Mouse (Mus musculus) brain, adult 2 months (tissue): ENCODE measurements around the gene Fhit.
A peak's percentile ranks its signal among the peaks of the same experiment; 100 is the strongest.
"Not testable (repeated sequence)": the region's sequence is repeated elsewhere in the genome, so short reads cannot be mapped to it uniquely, and the experiment has no call there.

Experiments used
- DNase-seq: peaks from one replicate; pipeline ENCODE4 v3.0.0; 2011; ENCODE audit warnings: low read depth, low spot score

Fhit gene

GRCm38 (mm10) chr14:11161751-11162231 is at the start of gene Fhit:
Gene Fhit, minus strand, starts transcription at chr14:11162035.
- DNase-seq: peak; percentile 99

- DNase-seq: no peak
Observed at GRCm38 (mm10) chr14:11206786-11207185, 45.0 kb upstream of the Fhit start.

GRCm38 (mm10) chr14:11160806-11161450 is 907 bp downstream of the Fhit start:
- DNase-seq: peak; percentile 99

DNA sequence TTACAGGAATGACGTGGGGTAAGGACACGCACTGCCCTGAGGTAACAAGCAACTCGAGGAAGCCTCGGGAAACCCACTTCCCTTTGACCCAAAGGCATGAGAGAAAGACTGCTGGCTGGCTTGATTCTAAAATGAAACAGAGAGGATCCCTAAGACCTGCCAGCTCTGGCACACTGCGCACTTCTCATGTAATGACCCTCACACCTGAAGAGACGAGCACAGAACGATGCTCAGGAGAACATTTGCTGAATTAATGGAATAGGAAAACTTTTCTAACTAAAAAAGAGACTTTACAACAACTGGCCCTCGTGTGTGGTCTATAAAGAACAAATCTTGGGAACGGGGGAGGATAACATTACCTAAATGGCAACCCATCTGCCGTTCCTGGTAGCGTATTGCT is 2.2 kb downstream of the Fhit start:
- DNase-seq: peak; percentile 46

DNA sequence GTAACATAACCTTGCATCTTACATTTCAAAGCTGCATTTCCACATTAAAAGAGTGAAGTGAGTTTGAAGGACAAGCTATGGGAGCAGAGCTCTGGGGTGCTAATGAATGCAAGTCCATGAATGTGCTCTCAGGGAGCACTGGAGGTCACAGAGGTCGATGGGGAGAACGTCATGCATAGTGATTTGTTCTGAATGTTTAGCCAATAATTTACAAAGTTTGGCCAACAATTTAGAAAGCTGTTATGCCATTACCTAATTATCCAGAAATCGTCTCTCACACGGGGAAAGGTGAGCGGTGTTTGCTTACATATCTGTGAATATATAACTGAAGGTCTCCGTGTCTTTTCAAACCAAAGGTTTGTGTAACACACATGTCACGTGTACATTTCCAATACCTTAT is 2.8 kb downstream of the Fhit start:
- DNase-seq: no peak

GRCm38 (mm10) chr14:11157741-11158140 is 4.1 kb downstream of the Fhit start:
- no peak for DNase-seq

DNA sequence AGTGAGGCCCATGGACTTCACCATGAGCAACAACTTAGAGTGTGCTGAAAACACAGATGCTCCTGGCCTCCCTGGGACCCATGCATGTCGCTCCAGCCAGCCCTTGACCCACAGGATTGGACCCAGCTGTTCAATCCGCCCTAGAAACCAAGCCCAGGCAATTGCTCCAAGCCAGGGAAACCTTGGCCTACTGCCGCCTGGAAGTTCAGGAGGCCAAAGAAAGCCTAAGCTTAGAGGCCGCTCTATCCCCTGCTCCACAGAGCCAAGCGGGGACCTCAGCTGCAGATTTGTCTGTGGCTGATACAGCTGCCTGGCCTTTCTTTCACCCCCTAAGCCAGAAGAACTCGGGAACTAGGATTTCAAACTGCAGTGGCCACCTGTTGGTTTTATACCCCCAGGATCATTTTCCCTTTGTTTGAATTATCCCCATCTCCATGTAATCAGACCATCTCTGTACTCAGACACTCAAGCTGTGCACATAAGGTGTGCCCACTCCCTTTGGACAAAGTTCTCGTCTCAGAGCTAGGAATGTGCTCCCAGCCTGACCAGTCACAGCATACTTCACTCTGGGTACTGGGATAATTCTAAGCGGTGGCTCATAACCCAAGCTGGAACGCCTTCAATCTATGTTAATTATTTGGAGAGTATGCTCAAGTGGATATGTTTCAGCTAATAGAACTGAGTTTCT is 10.1 kb downstream of the Fhit start:
- DNase-seq: no peak

GRCm38 (mm10) chr14:11133787-11134735 is 27.8 kb downstream of the Fhit start:
- DNase-seq: peak; percentile 57

DNA sequence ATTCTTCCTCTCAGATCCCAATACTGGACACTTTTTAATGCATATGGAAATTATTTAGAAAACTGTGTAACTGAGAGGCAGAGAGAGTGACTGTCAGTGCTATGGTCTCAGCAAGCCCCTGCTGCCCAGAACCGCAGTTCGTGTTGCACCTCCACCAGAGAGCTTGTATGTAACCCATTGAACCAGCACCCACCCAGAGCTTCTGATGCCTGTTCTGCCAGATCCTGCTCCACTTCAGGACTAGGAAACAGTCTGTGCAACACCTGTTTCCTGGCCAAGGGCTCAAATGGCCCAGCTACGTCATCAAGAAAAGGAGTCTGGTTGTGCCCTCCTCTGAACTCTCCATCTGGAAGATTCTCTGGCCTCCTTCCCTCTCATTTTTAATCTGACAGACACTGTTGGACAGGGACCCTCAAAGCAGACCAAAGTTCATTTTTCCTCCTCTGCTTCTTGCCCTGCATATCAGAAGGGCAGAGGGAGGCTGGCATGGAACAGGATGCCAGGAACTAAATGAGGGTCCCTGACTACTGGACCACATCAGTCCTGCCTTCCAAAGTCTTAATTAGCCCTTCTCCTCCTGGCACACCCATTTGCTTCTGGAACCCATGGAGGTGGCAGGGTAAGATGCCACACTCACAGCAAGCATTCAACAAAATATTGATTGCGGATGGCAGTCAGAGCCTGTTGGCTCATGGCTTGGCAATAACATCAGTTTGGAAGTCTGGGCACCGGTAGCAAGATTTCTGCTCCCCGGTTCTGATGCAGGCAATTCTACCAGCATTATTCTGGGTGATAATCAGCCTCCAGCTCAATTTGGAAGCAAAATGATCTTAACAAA is 29.0 kb downstream of the Fhit start:
- peak; percentile 31 for DNase-seq

GRCm38 (mm10) chr14:11125096-11125495 is 36.7 kb downstream of the Fhit start:
- DNase-seq: no peak

- DNase-seq: no peak
Observed at GRCm38 (mm10) chr14:11119076-11119475, 42.8 kb downstream of the Fhit start.

- DNase-seq: peak; percentile 27
Observed at GRCm38 (mm10) chr14:11085596-11085995, 76.2 kb downstream of the Fhit start.

GRCm38 (mm10) chr14:11083946-11084345 is 77.9 kb downstream of the Fhit start:
- DNase-seq: peak; percentile 14

GRCm38 (mm10) chr14:11083462-11083861 is 78.4 kb downstream of the Fhit start:
- DNase-seq: peak; percentile 61

- no peak for DNase-seq
Observed at GRCm38 (mm10) chr14:11063594-11063993, 98.2 kb downstream of the Fhit start.

DNA sequence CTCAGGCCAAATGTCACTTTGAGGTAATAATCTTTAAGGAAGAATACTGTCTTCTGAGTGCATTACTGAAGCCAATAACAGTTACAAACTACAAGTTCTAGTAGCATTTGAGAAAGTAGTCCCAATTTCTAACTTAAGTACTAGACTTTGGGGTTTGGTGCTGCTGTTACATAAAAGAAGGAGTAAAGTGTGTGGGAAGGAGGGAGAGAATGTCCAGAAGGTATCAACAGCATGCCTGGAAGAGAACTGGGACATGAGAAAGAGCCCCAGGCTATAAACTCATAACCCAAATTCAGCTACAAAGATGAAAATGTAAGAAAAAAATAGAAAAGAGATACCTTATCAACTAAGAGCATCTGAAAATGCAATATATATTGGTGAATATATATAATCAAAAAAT is 101.6 kb downstream of the Fhit start:
- peak; percentile 64 for DNase-seq

DNA sequence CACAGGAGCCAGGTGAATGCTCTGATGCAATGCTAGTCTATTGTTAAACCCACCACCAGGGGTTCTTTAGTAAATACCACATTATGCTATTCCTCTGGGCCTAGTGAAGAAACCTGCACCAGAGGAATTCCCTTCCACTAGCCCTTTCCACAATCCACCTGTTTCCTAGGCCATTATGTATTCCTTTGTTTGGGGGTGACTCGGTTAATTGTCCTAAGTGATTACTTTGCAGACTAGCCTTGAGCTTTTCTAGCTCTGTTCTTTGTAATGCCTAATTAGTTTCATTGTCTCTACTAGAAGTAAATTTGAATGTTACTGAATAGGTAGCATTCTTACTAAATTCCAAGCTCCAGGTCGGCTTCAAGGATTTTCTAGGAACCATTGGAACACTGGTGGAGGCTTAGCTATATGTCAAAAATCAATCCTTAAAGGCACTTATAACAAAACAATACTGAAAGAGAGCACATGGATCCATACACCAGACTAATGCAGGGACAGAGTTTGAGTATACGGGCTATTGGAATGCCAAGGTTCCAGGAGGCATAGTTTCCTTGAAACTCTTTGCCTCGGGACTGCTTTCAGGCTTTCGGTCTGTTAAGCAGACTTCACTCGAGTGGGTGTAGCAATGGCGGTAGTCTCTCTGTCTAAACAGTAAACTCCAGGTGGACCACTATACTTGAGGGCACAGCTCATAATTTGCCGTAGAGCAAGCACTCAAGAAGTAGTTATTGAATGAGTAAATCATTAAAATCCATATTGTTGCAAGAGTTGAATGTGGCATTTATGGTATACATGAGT is 122.1 kb downstream of the Fhit start:
- DNase-seq: not testable (repeated sequence)

GRCm38 (mm10) chr14:11021391-11021790 is 140.4 kb downstream of the Fhit start:
- no peak for DNase-seq

- peak; percentile 66 for DNase-seq
Observed at GRCm38 (mm10) chr14:10978651-10979050, 183.2 kb downstream of the Fhit start.

DNA sequence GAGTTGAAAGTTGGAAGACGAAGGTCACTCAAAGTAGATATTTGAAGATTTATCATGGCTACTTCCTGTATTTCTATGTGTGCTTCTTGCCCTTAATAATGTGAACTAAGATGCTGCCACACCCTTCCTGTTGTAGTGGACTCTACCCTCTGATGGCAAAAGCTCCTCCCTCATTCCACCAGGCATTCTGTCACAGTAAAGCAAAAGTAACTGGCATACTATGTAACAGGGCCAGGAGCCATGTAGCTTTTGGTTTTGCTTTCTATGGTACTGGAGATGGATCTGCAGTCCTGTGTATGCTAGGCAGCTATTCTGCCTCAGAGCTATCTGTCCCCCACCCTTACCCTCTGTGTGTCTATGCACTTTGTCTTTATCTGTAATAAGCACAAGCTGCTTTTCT is 220.2 kb downstream of the Fhit start:
- DNase-seq: no peak
